Mouse (Mus musculus) mouse embryonic stem cell (cell line): Measurements from ENCODE around the gene Xylb.

Experiments
- in situ Hi-C, 2 experiments: fragments of 300-500 bp; cut with MboI; formaldehyde crosslinking; loops; 1 replicate in 1 of 2; 3 replicates in 1 of 2; pipeline ENCODE4 v1.14.3; 2019 to 2020; ENCODE audit warnings: low sequenced_read_pairs in 2 of 2, low pct_unique_long_range_greater_than_20kb in 1 of 2, mixed read lengths in 1 of 2; ENCODE audit not compliant: unreplicated experiment in 1 of 2

The Xylb gene

DNA sequence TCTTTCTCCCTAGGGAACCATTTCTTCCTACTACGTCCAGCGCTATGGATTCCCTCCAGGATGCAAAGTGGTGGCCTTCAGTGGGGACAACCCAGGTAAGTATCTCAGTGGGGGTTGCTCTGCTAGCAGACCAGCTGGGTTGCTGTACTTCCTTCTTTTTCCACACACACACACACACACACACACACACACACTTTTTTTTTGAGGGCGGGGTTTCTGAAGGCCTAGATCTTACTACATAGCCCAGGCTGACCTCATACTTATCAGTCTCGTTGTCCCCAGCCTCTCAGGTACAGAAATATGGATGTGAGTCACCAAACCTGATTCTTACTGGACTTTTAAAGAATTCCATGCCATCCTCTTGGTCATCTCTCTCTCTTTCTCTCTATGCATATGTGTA is 21.1 kb downstream of the Xylb start:
- in situ Hi-C loops: no loop called here

DNA sequence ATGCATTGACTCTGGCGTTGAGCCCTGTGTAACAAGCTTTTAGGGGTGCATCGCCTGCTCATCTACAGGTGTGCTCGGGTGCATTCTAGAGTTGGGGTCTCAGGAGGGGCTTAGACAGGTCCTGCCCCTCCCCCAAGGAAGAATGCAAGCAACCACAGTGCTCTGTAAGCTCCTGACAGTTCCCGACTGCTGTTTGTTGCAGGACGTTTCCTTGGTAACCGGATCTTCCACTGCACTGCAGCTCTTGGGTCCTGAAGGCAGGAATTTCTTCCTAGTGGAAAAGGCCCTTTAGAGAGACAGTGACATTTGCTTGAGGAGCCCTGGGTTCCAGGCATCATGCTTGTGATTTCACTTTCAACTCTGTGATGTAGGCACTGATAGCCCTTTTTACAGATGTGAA is 25.4 kb downstream of the Xylb start:
- in situ Hi-C loops: no loop called here

DNA sequence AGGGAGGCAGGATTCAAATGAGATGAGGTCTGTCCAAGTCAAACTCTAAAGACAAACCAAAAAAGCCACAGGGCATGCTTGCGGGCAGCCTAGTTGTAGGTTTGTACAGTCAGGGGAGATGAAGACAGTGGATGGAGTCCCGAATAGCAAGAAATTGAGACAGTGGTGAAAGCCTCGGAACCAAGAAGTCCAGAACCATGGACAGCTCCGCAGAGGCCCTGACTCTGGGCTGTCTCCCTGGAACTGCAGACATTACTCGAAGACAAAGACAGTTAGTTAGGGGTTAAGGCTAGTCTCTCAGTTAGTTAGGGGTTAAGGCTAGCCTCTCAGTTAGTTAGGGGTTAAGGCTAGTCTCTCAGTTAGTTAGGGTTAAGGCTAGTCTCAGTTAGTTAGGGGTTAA is 31.8 kb downstream of the Xylb start:
- in situ Hi-C loops: no loop called here

DNA sequence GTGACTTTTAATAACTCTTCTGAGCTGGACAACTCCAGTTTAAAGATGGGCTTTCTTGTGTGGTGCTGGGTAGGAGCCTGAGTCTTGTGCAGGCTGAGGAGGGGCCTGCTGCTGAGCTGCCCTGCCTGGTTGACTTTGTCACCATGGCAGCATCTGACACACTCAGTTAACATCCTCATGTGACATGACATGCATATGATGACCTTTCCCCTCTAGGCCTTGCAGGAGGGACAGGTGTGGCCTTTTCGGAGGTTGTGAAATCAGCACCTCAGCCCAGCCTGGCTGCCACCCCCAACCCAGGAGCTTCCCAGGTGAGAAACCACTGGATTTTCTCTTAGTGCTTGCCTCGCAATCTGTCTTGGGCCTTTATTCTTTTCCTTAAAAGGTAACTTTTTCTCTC is 33.0 kb downstream of the Xylb start:
- in situ Hi-C loops: no loop called here

DNA sequence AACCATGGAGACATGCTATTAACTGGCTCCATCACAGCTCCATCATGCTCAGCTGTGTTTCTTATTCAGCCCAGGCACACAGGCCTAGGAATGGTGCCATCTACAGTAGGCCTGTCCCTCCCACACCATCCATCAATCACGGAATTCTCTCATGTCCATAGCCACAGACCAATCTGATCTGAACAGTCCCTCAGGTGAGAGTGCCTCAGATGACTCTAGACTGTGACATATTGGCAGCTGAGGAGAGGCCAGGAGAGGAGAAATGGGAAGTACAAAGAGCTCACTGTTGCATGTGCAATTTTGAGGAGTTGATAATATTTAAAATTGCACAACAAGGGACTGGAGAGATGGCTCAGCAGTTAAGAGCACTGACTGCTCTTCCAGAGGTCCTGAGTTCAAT is 37.6 kb downstream of the Xylb start:
- in situ Hi-C loops: no loop called here

DNA sequence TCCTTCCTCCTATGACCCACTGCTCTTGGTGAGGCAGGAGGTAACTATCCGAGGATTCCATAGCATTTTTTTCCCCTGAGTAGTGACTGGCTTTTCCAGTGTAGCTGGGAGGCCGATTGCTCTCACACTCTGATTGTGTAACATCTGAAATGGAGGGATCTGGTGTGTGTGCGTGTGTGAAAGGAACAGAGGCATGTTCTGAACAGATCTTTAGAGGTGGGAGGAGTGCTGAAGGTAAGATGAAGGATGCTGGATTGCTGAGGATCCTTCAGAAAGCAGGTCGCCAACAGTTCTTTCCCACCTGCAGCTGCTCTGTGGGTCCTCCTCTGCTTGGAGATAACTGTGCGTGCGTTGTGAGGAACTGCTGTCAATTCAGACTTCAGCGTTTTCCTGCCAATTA is 44.2 kb downstream of the Xylb start:
- in situ Hi-C loops: no loop called here

DNA sequence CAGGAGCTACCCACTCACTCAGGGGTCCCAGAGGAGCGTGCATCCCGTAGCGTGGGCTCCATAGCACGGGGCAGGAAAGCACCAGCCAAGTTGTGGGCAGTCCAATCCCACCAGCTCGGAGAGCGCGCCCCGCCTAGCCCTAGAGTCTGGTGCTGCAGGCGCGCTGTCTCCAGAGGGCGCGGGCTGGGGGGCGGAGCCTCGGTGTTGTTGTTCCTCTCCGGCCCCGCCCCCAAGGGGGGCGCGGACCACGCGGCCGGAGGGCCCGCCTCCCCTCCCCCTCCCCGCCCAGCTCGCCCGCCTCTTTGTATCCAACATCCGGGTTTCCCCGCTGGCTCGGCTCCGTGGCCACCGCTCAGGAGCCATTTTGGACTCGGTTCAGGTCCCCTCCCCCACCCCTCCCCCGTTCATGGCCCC is 44.6 kb downstream of the Xylb start, which contains the start of gene Acvr2b:
TSS of gene Acvr2b (plus strand) at position 318 of the 414 bp plus-strand sequence.
- in situ Hi-C loops: no loop called here

DNA sequence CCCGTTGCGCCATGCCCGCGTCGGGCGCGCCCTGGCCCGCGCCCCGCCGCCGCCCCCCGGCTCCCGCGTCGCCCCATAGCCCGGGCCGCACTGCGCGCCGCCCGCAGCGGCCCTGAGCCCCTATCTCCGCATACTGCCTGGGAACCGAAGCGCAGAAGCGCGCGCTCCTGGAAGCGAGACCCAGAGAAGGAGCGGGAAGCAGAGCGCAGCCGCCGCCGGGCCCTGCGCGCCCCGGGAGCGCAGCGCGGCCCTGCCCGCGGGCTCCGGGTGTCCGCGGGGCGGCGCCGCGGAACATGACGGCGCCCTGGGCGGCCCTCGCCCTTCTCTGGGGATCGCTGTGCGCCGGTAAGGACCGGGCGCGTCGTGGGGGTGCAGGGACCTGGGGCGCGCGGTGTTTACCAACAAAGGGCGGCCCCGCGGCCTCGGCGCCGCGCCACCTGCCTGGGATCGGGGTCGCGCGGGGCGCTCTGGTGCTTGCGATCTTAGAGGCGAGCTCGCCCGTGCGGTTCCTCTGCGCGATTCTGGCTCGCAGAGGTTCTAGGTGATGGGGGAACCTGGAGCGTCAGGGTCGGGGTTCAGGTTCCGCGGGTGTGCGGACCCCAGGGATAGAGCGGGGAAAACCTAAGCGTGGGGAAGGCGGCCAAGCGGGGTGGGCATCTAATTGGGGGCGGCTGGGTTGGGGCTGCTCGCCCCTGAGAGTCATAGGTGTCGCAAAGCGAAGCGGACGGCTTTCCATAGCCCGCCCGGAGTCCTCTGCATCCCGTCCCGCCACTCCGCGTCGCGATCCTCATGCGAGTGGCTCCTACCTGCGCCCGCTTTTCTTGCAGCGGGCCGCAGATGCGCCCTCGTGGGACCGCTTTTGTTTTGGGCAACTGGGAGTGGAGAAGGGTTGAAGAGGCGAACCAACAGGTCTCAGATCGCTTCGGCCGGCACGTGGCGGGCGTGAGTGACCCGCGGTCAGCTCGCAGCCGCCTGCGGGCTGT is 45.4 kb downstream of the Xylb start:
- in situ Hi-C loops: no loop called here

DNA sequence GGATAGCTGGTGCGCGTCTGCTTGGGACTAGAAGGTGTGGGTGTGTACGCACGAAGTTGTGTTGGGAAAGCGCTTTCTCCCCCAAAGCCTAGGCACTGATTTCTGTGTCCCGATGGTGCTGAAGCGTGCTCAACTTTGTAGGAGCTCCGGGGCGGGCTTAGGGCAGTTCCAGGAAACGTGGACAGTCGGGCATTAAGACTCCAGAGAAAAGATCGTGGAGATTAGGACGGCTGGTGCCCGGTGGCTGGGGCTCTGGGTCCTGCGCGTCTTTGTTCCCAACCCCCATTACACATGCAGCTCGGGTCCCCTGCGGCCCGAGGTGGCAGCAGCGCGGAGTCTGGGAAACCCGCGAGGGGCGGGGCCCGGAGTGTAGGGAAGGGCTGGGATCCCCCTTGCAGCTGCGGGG is 46.1 kb downstream of the Xylb start:
- in situ Hi-C loops: no loop called here

DNA sequence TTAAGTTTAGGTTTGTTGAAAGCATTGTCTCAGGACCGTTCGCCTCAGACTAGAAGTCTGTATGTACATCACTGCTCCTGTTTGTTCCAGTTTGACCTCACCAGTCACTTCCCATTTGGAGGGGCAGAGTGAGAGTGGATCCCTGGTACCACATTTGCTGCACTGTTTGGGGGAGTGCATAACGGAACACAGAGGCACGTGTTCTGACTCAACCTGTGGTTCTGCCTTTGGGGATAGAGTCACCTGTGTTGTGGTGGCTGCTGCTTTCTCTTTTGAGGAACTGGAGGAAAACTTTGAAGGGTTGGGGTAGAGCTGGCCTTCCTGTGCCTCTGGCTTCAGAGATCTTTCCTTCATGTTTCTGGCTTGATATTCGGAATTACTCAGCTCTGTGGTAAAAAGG is 46.9 kb downstream of the Xylb start:
- in situ Hi-C loops: no loop called here

DNA sequence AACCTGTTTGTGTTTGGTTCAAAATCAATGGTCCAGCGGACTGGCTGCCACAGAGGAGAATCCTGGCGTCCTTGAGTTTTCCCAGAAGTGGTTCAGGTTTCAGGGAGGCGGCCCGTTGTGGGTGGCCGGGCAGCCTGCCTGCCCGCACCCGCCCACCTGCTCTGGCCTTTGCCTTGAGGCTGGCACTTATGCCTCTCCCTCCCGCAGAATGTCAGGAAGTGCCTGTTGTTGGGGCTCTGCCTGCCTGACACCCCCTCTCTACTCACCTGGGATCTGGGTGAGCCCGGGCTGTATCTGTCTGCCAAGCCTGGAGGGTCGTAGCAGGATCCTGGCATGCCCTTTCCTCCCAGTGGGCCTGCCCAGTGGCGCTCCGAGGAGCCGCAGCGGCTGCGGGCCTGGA is 50.7 kb downstream of the Xylb start:
- in situ Hi-C loops: no loop called here

DNA sequence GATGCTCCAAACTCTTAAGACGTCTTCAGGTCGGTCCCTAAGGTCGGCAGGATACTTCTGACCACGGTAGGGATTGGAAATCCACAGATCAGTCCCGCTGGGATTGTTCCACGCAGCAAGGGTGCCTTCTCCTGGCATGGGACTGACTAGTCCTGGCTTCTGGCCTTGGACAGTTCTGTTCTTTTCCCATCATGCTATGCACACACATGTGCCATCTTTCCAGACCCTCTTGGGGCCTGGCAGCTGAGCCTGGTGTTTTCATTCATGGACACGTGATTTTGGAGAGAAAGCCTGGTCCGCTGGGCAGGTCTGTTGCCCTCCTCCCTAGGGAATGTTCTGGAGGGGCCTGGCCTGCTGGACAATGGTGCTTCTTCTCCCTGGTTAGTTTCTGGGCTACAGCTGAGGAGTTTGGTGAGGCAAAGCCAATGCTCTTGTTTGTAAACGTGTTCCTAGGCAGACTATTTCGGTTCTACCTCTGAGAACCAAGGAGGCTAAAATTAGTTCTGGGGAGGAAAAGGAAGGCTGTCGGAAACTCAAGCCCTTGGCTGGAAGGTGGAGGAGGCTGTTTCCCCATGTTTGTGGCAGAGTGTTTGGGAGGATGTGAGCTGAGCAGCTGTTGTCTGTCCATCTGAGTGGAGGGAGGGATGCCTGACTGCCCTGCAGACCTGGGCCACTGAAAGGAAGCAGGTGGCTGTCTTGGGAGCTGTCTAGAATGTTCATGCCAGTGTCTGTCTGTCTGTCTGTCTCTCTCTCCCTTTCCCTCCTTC is 51.9 kb downstream of the Xylb start:
- in situ Hi-C loops: no loop called here

DNA sequence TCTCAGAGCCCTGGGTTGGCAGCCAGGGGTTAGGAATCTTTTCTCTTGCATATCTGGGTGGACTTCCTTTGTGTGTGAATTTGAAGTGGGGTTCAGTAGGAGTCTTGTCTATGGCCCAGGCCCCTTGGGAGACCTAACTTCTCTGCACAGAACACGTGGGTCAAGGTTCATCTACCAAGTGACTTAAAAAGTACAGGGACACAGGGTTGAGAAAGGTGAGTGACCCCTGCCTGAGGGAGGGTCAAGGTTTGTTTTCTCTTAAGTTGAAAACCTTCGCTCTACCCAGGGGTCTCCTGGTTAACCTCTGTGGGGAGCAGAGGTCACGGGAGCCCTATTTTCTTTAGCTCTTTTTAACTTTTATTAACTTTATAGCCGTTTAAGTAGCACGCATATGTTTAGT is 52.7 kb downstream of the Xylb start:
- in situ Hi-C loops: no loop called here

DNA sequence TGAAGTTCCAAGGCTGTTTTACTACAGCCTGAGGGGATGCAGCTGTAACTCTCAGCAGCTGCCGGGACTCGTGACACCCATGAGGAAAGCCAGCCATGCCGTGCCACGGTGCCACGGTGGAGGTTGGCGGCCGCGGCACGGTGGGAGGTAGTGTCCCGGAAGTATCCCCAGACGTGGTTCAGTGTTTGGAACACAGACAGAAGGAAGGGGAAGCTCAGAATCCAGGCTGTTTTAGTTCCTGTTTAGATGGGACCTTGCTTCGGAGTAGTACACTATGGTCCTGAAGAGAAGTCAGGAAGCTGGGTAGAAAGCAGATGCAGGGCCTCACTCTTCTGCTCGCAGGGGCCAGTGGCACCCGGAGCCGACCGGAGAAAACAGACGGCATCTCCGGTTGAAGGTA is 60.8 kb downstream of the Xylb start:
- in situ Hi-C loops: no loop called here

DNA sequence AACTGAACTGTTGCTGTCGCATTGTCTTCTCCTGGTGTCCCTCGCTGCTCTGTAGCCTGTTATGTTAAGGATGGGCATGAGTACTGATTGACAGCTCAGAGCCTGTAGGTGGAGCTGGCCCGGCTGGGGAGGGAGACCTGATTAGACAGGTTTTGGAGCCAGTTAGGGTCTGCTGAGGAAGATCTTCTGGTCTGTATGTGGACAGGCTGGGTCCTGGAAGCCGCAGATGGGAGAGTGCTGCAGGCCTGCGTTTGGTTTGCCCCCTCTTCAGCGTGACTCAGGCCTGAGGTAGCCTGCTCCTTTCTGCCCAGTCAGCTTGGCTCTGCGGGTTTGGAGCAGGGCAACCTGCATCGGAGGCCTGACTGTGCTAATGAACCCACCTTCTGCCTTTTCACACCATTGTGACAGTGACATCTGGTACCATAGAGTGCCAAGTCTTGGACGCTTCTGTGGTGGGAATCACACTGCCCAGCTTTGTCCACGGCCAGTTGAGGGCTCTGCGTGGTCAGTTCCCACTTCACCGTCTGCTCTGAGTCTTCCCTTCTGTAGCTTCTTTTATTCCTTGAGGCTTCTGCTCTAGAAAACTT is 62.8 kb downstream of the Xylb start:
- in situ Hi-C loops: no loop called here

DNA sequence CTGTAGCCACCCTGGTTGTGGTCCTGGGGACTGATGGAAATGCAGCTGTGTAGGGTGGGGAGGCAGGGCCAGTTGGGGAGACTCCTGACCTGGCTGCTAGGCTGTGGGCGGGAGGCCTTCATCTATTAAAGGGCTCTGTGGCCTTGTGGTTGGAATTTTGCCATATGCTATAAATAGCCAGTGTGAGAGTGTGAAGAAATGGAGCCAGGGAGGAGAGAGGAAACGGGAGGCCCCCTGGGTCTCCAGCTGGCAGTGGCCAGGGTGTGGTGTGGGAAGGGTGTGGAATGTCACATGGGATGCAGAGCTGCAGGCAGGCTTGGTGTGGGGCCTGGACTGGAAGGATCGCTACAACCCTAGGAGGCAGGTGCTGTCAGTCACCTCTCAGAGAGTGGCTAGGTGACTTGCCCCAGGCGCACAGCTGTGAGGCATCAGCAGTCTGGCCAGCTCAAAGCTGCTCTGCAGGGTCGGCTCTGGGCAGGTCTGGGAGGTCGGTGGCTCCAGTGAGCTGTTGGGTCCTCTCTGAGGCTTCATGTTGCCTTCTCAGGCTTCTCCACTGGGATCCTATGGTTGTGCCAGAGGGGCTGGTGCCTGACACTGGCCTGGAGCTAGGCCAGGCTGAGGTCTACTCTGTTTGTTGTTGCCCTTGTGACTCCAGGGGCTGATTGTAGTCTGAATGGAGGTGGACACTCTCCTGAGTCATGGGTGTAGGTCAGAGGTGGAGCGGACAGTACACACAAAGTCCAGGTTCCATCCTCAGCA is 68.2 kb downstream of the Xylb start:
- in situ Hi-C loops: no loop called here

DNA sequence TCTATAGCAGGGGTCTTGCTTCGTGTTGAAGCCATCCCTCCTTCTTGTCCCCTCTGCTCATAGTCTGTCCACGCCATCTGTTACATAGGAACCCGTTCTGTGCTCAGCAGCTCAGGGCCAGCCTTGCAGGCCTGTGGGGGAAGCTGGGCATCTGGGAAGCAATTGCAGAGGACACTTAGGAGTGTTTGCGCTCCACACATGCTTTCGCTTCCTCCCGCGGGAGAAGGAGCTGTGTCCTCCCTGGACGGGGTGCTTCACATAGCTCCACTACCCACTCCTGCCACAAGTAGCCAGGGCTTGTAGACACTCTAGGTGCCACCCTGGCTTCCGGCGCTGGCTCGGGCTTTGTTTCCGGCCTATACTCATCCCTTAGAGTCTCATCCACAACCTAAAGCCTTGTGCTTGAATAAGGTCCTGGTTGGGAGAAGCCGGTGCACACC is 68.8 kb downstream of the Xylb start:
- in situ Hi-C loops: no loop called here

DNA sequence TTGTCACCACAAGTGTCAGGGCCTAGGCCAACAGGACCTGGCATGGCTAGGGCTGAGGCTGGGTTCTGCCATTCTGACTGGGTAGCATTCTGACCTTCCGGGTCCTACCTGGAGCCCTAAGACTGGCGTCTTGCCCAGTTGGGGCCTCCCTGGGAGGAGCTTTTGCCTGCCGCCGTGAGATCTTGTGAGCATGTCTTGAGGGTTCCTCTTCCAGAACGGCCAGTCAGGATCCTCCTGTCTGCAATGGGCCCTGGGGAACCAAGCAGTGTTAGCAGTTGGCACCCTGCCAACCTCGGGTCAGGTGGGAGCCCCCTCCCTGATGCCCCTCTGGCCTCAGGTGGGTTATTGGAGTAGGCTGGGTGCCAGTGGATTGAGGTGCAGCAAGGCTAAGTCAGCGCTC is 69.3 kb downstream of the Xylb start:
- in situ Hi-C loops: no loop called here

DNA sequence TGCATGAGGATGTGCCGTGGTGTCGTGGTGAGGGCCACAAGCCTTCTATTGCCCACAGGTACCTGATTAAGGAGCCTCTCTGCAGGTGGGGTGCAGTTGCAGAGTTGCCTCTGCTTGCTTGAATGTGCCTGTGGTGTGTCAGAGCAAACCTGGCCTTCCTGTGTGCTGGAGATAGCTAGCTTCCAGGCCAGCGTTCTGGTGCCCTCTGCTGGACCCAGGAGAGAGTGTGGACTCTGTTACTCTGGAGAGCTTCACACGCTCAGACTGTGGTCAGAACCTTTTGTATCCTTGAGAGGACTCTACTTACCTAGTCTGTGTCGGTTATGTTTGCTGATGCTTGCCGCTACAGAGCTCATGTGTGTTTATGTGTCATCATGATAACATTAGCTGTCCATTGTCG is 73.1 kb downstream of the Xylb start:
- in situ Hi-C loops: no loop called here
